In the genomic region with DNA sequence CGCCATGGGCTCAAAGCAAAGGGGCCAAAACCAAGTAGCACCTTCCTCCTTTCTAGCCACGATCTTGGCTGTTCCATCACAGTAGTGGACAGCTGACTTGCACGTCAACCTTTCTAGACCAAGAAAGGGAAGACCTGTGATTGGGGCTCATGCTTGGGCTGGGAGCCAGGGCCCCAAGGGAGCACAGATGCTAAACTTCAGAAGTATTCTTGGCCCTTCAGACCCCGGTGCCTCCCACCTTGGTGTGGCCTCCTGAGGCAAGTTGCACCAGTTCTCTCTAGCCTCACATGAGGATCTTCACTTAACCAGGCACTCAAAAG, we compare ENCODE assay signal across 22 mouse cellular contexts. TPM values are rescaled to one million over a fixed set of nuclear protein-coding genes. Genes with fewer than 3 reads are reported as not detected.
"Had no signal": no experiment of that assay in that cellular context is flagged by ENCODE, and none has a peak within 500 bp of the region (broad histone marks: within the 10 kb centered on the region; RNA-seq: fewer than 3 reads in every experiment).

No protein-coding gene starts in this region.

- H3K27me3 ChIP-seq: kidney, embryonic 15.5 days; liver, embryonic 12.5 days; liver, embryonic 15.5 days; lung, embryonic 15.5 days; neural tube, embryonic 12.5 days; neural tube, embryonic 15.5 days had no signal

- H3K36me3 ChIP-seq: kidney, embryonic 15.5 days; limb, embryonic 10.5 days; limb, embryonic 13.5 days; liver, embryonic 12.5 days; liver, embryonic 15.5 days; lung, embryonic 15.5 days; neural tube, embryonic 12.5 days; neural tube, embryonic 15.5 days had no signal

- DNase-seq: kidney, postnatal 10 days; kidney, postnatal 36 days; liver; lung, adult 18-20 months; lung, postnatal 10 days; lung, postnatal 36 days; right cerebral cortex, postnatal 14 days; right cerebral cortex, postnatal 4 days; thymus, adult 2 months; thymus, postnatal 14 days had no signal

- H3K4me3 ChIP-seq: kidney, embryonic 15.5 days; limb, embryonic 10.5 days; limb, embryonic 13.5 days; liver, embryonic 12.5 days; liver, embryonic 15.5 days; lung, embryonic 15.5 days; megakaryocyte, embryonic 14.5 days; neural tube, embryonic 12.5 days; neural tube, embryonic 15.5 days had no signal

- H3K4me2 ChIP-seq: kidney, embryonic 15.5 days; limb, embryonic 13.5 days; liver, embryonic 12.5 days; liver, embryonic 15.5 days; lung, embryonic 15.5 days; midbrain, embryonic 11.5 days; neural tube, embryonic 12.5 days; neural tube, embryonic 15.5 days had no signal

- H3K27ac ChIP-seq: kidney, embryonic 15.5 days; limb, embryonic 10.5 days; limb, embryonic 13.5 days; liver, embryonic 12.5 days; liver, embryonic 15.5 days; lung, embryonic 15.5 days; neural tube, embryonic 12.5 days; stomach, postnatal 0 days had no signal

- H3K9ac ChIP-seq: kidney, embryonic 15.5 days; limb, embryonic 13.5 days; liver, embryonic 12.5 days; liver, embryonic 15.5 days; lung, embryonic 15.5 days; neural tube, embryonic 12.5 days; neural tube, embryonic 15.5 days had no signal

- ATAC-seq: liver, embryonic 12.5 days had no signal

- H3K4me1 ChIP-seq: limb, embryonic 13.5 days; liver, embryonic 12.5 days; liver, embryonic 15.5 days; megakaryocyte, embryonic 14.5 days had no signal

- H3K9me3 ChIP-seq: kidney, embryonic 15.5 days; limb, embryonic 10.5 days; limb, embryonic 13.5 days; liver, embryonic 12.5 days; liver, embryonic 15.5 days; lung, embryonic 15.5 days; megakaryocyte, embryonic 14.5 days; neural tube, embryonic 12.5 days; neural tube, embryonic 15.5 days had no signal

RNA-seq across cellular contexts. Expression of a gene that starts 50.8 kb away (rescaled TPM):
- polyA plus RNA-seq: liver, embryonic 12.5 days; liver, embryonic 15.5 days; stomach, embryonic 14.5 days; stomach, postnatal 0 days had no signal
